In genomic region chr9:21518690-21519089, GRCm38 (mm10) we compare ENCODE assay signal across 1 mouse cellular context. TPM values are rescaled to one million over a fixed set of nuclear protein-coding genes. Genes with fewer than 3 reads are reported as not detected.
"Had no signal": no experiment of that assay in that cellular context is flagged by ENCODE, and none has a peak within 500 bp of the region (broad histone marks: within the 10 kb centered on the region; RNA-seq: fewer than 3 reads in every experiment).

No protein-coding gene starts in this region.

RNA-seq across cellular contexts. Expression of gene AB124611, which starts 7.3 kb away (rescaled TPM):
- total RNA-seq: layer of hippocampus, adult 18-20 months had no signal
